Mouse (Mus musculus): ENCODE data around the gene Tmem150c.

GRCm38 (mm10) chr5:100047871-100048270 is 111.7 kb downstream of the Tmem150c start:
- TF ChIP-seq CTCF (IDR thresholded peaks at IDR 0.05) (no peak), EP300 (IDR thresholded peaks at IDR 0.05; ENCODE audit: insufficient read depth, low read depth, low read length) (no peak), POLR2A (IDR thresholded peaks at IDR 0.05; ENCODE audit: insufficient read depth, low read depth, low read length) (no peak)

Measured in heart, adult 2 months (tissue).